Mouse (Mus musculus): Measurements from ENCODE around the gene Tmem107. TPM values are rescaled to one million over a fixed set of nuclear protein-coding genes. Genes with fewer than 3 reads are reported as not detected.

Tmem107 gene
- polyA plus RNA-seq, 2 experiments: 12.0 to 21.9 TPM

DNA sequence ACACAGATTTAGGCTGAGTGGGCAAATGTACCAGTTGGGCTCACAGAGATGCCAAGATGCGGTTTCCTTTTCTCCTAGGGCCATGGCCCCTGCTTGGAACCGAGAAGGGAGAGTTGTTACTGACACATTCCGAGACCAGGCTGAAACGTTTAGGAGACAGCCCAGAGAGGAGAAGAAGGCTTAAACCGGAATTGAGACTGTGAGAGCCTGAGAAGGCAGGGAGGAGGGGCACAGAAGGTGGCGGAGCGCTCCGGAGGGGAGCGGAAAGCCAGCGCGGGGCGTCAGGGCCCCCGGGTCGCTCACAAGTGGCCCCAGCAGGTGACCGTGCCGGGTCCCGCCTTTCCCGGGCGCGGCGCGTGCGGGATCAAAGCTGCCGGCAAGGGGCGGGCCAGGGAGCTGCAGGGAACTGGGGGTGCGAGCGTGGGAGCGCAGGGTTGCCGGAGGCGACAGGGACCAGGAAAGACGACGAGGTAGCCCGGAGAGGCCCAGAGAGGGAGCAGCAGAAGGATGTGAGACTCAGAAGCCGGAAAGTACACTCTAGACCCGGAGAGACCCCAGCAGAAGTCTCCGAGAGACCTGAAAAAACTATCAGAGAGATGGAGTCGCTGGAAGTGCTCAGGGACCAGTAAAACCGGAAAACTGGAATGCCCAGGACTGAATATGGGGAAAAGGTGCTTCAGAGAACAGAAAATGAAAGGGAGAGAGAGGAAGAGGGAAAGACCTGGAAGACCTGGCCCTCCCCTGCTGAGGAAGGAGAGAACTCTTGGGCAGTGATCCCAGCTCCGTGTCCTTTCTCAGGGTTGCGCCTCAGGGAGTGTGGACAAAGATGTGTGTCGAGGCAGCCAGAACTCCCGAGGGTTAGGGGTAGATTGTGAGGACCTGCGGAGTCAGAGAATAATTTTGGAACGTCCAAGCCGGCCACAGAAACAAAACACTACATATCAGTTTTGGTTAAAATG lies 47.4 kb downstream of the Tmem107 start:
- WGBS (ENCODE audit: insufficient replicate concordance): under 1% methylated on average over 45 of the region's 45 CpGs
- TF ChIP-seq EP300 (IDR thresholded peaks at IDR 0.05; ENCODE audit: low read depth) (no peak), CTCF (IDR thresholded peaks at IDR 0.05; ENCODE audit: low read depth) (no peak)
- DNase-seq (ENCODE audit: low read depth in 3 of 3, low spot score in 3 of 3): peak in 1 of 3 experiments; percentile 60
- Histone ChIP-seq H3K4me3 (ENCODE audit: insufficient read depth in 1 of 2, low read depth in 2 of 2, low read length in 2 of 2) (peak overlapping the region; percentile 68 to 81), H3K36me3 (replicated peaks; ENCODE audit: control insufficient read depth, insufficient read depth, low read depth) (no peaks in the 10 kb centered on the region), H3K27ac (no peak overlapping the region), H3K9me3 (ENCODE audit: control insufficient read depth, low read length) (no peaks in the 10 kb centered on the region), H3K4me1 (replicated peaks; ENCODE audit: control insufficient read depth in 2 of 2, insufficient read depth in 2 of 2, low read length in 1 of 2) (peaks cover 10 to 15% of the 10 kb centered on the region in 2 experiments), H3K4me2 (ENCODE audit: low read depth) (peak overlapping the region; percentile 96), H3K27me3 (ENCODE audit: control insufficient read depth, insufficient read depth, low read length) (peaks cover 36% of the 10 kb centered on the region), H3K9ac (replicated peaks) (peak overlapping the region; percentile 58)
- peak; percentile 38 for ATAC-seq (ENCODE audit: insufficient read depth)

DNA sequence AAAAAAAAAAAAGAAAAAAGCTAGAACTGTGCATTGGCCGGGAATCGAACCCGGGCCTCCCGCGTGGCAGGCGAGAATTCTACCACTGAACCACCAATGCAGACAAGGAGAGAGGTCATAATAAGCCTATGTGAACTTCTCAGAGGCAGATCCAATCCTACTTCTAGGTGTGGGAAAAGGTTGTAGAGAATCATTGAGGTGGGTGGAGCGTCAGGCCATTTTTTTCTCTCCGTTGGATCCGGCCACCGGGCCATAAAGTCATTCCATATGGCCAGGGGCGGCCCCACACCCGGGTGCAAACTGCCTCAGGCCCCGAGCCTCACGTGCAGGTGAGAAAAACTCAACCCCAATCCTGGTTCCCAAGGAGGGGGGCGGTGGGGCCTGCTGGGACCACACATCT lies 48.2 kb downstream of the Tmem107 start:
- Histone ChIP-seq H3K4me1 (replicated peaks; ENCODE audit: control insufficient read depth in 2 of 2, insufficient read depth in 2 of 2, low read length in 1 of 2) (peaks cover 12 to 17% of the 10 kb centered on the region in 2 experiments), H3K27me3 (ENCODE audit: control insufficient read depth, insufficient read depth, low read length) (peaks cover 38% of the 10 kb centered on the region), H3K4me3 (ENCODE audit: insufficient read depth in 1 of 2, low read depth in 2 of 2, low read length in 2 of 2) (peak overlapping the region; percentile 10 to 68; a peak in 3 of 4 replicates), H3K4me2 (ENCODE audit: low read depth) (peak overlapping the region; percentile 96), H3K9ac (replicated peaks) (no peak overlapping the region; the same call in 1 of the 2 replicates), H3K36me3 (replicated peaks; ENCODE audit: control insufficient read depth, insufficient read depth, low read depth) (no peaks in the 10 kb centered on the region), H3K27ac (no peak overlapping the region), H3K9me3 (ENCODE audit: control insufficient read depth, low read length) (no peaks in the 10 kb centered on the region)
- WGBS (ENCODE audit: insufficient replicate concordance): 1% methylated on average over 15 of the region's 15 CpGs
- TF ChIP-seq CTCF (IDR thresholded peaks at IDR 0.05; ENCODE audit: low read depth) (no peak), EP300 (IDR thresholded peaks at IDR 0.05; ENCODE audit: low read depth) (0 out of 2 replicates have a peak, but pooled peaks have one; percentile 29)
- ATAC-seq (ENCODE audit: insufficient read depth) (peak; percentile 33; the same call in 1 of the 2 replicates), DNase-seq (ENCODE audit: low read depth in 3 of 3, low spot score in 3 of 3) (peak; percentile 72 to 82 (median 73))

DNA sequence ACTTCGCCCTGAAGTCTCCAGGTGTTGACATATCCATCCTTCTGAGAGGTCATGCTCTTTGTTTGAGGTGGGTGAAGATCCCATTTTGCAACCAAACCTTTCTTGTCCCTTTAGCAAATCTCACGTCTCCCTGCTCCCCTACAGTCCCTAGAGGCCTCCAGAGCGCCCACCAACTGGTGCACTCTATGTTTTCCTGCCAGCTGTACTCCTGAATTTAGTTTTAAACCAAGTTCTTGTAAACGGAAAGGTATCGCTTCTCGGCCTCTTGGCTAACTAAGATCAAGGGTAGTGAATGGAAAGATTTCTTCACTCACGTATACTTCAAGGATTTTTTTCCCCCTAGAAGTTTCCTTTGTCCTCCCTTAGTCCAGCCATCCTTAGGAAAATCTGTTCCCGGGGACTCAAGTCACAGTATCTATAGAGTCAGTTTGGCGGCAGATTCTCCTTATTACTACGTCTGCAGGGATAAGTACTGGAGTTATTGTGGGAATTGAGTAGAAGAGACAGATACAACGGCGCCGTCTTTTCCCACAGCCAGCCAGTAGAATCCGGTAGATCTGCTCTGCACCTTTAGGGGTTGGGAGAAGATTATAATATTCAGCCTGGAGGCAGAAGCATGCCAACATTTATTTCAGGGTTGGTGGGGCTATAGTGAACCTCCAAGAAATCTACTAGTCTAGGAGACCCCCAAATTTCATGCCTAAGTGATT lies 49.0 kb downstream of the Tmem107 start:
- no peak for TF ChIP-seq EP300 (IDR thresholded peaks at IDR 0.05; ENCODE audit: low read depth)
- no peak for TF ChIP-seq CTCF (IDR thresholded peaks at IDR 0.05; ENCODE audit: low read depth)
- H3K4me2 ChIP-seq (ENCODE audit: low read depth): peak overlapping the region; percentile 96
- no peaks in the 10 kb centered on the region for H3K36me3 ChIP-seq (replicated peaks; ENCODE audit: control insufficient read depth, insufficient read depth, low read depth)
- no peak for DNase-seq (ENCODE audit: low read depth in 3 of 3, low spot score in 3 of 3)
- no peaks in the 10 kb centered on the region for H3K9me3 ChIP-seq (ENCODE audit: control insufficient read depth, low read length)
- H3K4me1 ChIP-seq (replicated peaks; ENCODE audit: control insufficient read depth in 2 of 2, insufficient read depth in 2 of 2, low read length in 1 of 2): peaks cover 12 to 17% of the 10 kb centered on the region in 2 experiments
- H3K27ac ChIP-seq: no peak overlapping the region
- H3K27me3 ChIP-seq (ENCODE audit: control insufficient read depth, insufficient read depth, low read length): peaks cover 38% of the 10 kb centered on the region
- no peak overlapping the region for H3K9ac ChIP-seq (replicated peaks)
- no peak for ATAC-seq (ENCODE audit: insufficient read depth)
- WGBS (ENCODE audit: insufficient replicate concordance): 44% methylated on average over 14 of the region's 14 CpGs
- peak overlapping the region in 1 of 2 experiments; percentile 11; a peak in 1 of 4 replicates for H3K4me3 ChIP-seq (ENCODE audit: insufficient read depth in 1 of 2, low read depth in 2 of 2, low read length in 2 of 2)

DNA sequence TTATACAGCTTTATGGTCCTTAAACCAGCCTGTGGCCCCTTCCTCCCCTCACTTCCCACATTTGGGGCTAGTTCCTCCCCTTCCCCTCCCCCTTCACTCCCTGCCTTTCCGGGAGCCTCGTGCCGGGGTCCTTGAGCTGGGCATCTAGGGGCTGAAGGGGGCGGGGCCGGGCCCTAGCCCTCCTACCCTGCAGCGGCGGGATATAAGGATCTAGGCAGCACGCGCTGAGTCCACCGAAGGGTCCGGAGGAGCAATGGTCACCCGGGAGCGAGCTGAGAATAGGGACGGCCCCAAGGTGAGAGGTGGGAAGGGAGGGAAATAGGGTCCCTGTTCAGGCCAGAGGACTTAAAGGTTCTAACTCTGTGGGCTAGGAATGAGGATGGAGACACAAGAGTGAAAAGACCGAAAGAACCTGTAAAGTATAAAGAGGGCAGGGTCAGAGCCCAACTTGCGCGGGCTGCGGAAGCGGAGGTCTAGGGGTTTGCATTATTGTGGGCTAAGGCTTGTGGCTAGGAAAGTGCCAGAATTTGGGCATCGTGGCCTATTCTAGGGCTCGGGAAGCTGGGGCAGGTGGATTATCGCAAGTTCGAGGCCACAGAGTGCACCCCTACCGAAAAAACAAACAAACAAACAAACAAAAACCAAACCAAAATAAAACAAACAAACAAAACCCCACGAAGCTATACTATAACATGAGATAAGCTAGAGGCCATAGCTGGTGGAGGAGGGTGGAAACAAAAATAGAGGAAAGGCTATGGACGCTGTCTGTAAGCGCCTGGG lies 49.8 kb downstream of the Tmem107 start, which contains the start of gene Hes7:
TSS of gene Hes7 (plus strand) at position 184 of the 780 bp plus-strand sequence.
- TF ChIP-seq EP300 (IDR thresholded peaks at IDR 0.05; ENCODE audit: low read depth): no peak
- no peak for TF ChIP-seq CTCF (IDR thresholded peaks at IDR 0.05; ENCODE audit: low read depth)
- Histone ChIP-seq H3K4me3 (ENCODE audit: insufficient read depth in 1 of 2, low read depth in 2 of 2, low read length in 2 of 2) (peak within 1 kb of the TSS; percentile 75 to 77), H3K27ac (no peak within 1 kb of the TSS), H3K4me1 (replicated peaks; ENCODE audit: control insufficient read depth in 2 of 2, insufficient read depth in 2 of 2, low read length in 1 of 2) (peaks cover 12 to 17% of the 10 kb centered on the region in 2 experiments), H3K4me2 (ENCODE audit: low read depth) (peak within 1 kb of the TSS; percentile 96), H3K36me3 (replicated peaks; ENCODE audit: control insufficient read depth, insufficient read depth, low read depth) (no peaks in the 10 kb centered on the region), H3K9ac (replicated peaks) (no peak within 1 kb of the TSS; the same call in 1 of the 2 replicates), H3K27me3 (ENCODE audit: control insufficient read depth, insufficient read depth, low read length) (peaks cover 38% of the 10 kb centered on the region), H3K9me3 (ENCODE audit: control insufficient read depth, low read length) (no peaks in the 10 kb centered on the region)
- WGBS (ENCODE audit: insufficient replicate concordance): 2% methylated on average over 27 of the region's 27 CpGs
- ATAC-seq (ENCODE audit: insufficient read depth): no peak
- DNase-seq (ENCODE audit: low read depth in 3 of 3, low spot score in 3 of 3): no peak

Measured in liver, embryonic 14.5 days (tissue).